Mouse (Mus musculus) left cerebral cortex, postnatal 10 days (tissue): ENCODE results near the gene Ptpn23. TPM values are rescaled to one million over a fixed set of nuclear protein-coding genes. Genes with fewer than 3 reads are reported as not detected.
A peak's percentile ranks its signal among the peaks of the same experiment; 100 is the strongest.
"Not testable (repeated sequence)": the region's sequence is repeated elsewhere in the genome, so short reads cannot be mapped to it uniquely, and the experiment has no call there.

Experiments
- DNase-seq, 2 experiments: peaks; one replicate each; pipeline ENCODE4 v3.0.0; 2021 to 2022; ENCODE audit warnings: low spot score in 2 of 2, mixed read lengths in 1 of 2; ENCODE audit errors: extremely low spot score in 1 of 2
- intact Hi-C: fragments of 180-260 bp; cut with DNase I; formaldehyde crosslinking; loops from one replicate; pipeline ENCODE4 v1.15.1; 2025
- total RNA-seq, 2 experiments: library from RNA; stranded (reverse); gene quantifications; 2 replicates each; pipeline ENCODE4 v1.2.3; 2021

Gene Ptpn23
- 10 to 100 TPM; 49.0 to 50.1 TPM for total RNA-seq

GRCm38 (mm10) chr9:110408099-110408773, at the start of gene Ptpn23:
Ptpn23 (minus strand) TSS chr9:110408213.
- intact Hi-C loops = no loop called here
- peak; percentile 91 to 98 for DNase-seq

GRCm38 (mm10) chr9:110452523-110452922, 44.5 kb upstream of the Ptpn23 start:
- no peak for DNase-seq
- intact Hi-C loops = no loop called here

- peak; percentile 81 to 82 for DNase-seq
- intact Hi-C loops = loop anchor here (10.0 kb wide), 1 partner anchor 256 kb away; no protein-coding TSS in a partner anchor
Observed at GRCm38 (mm10) chr9:110448857-110449617, 41.0 kb upstream of the Ptpn23 start.

GRCm38 (mm10) chr9:110448356-110448755, 40.3 kb upstream of the Ptpn23 start:
- intact Hi-C loops = loop anchor here (10.0 kb wide), 1 partner anchor 256 kb away; no protein-coding TSS in a partner anchor
- no peak for DNase-seq

GRCm38 (mm10) chr9:110440559-110440958, 32.5 kb upstream of the Ptpn23 start:
- intact Hi-C loops = loop anchor here (10.0 kb wide), 1 partner anchor 264 kb away; no protein-coding TSS in a partner anchor

GRCm38 (mm10) chr9:110440049-110440448, 32.0 kb upstream of the Ptpn23 start:
- intact Hi-C loops = loop anchor here (10.0 kb wide), 1 partner anchor 265 kb away; no protein-coding TSS in a partner anchor
- DNase-seq = no peak

More at GRCm38 (mm10) chr9:110440559-110440958, 32.5 kb upstream of the Ptpn23 start:
- DNase-seq = no peak

- no peak for DNase-seq
- intact Hi-C loops = no loop called here
Observed at GRCm38 (mm10) chr9:110436041-110436440, 28.0 kb upstream of the Ptpn23 start.

- intact Hi-C loops = no loop called here
- no peak for DNase-seq
Observed at GRCm38 (mm10) chr9:110433045-110433444, 25.0 kb upstream of the Ptpn23 start.

GRCm38 (mm10) chr9:110431241-110431640, 23.2 kb upstream of the Ptpn23 start:
- intact Hi-C loops = no loop called here
- DNase-seq = peak in 1 of 2 experiments; percentile 36

- no peak for DNase-seq
- intact Hi-C loops = loop anchor here (10.0 kb wide), 1 partner anchor 285 kb away; no protein-coding TSS in a partner anchor
Observed at GRCm38 (mm10) chr9:110419511-110420112, 11.6 kb upstream of the Ptpn23 start, which contains the start of gene Ngp. Ngp (plus strand) TSS chr9:110419747.

GRCm38 (mm10) chr9:110413785-110414184, 5.8 kb upstream of the Ptpn23 start:
- intact Hi-C loops = loop anchor here (5.0 to 10.0 kb wide), 2 partner anchors 291 to 369 kb away; no protein-coding TSS in a partner anchor
- peak in 1 of 2 experiments; percentile 63 for DNase-seq

- DNase-seq = peak in 1 of 2 experiments; percentile 54
- intact Hi-C loops = loop anchor here (5.0 to 10.0 kb wide), 2 partner anchors 292 to 369 kb away; no protein-coding TSS in a partner anchor
Observed at GRCm38 (mm10) chr9:110412926-110413325, 4.9 kb upstream of the Ptpn23 start.

- peak; percentile 68 to 87 for DNase-seq
- intact Hi-C loops = loop anchor here (5.0 to 10.0 kb wide), 2 partner anchors 294 to 371 kb away; no protein-coding TSS in a partner anchor
Observed at GRCm38 (mm10) chr9:110410908-110411887, 3.2 kb upstream of the Ptpn23 start.

- DNase-seq = no peak
- intact Hi-C loops = no loop called here
Observed at GRCm38 (mm10) chr9:110407311-110408098, 508 bp downstream of the Ptpn23 start.

- intact Hi-C loops, DNase-seq: not testable (repeated sequence)
Observed at GRCm38 (mm10) chr9:110403240-110403639, 4.8 kb downstream of the Ptpn23 start.

- intact Hi-C loops = no loop called here
Observed at GRCm38 (mm10) chr9:110402731-110403130, 5.3 kb downstream of the Ptpn23 start.

GRCm38 (mm10) chr9:110400650-110401049, 7.4 kb downstream of the Ptpn23 start:
- intact Hi-C loops = no loop called here
- DNase-seq = no peak

More at GRCm38 (mm10) chr9:110402731-110403130, 5.3 kb downstream of the Ptpn23 start:
- DNase-seq = no peak
